Mouse (Mus musculus) hindbrain, embryonic 13.5 days (tissue): Measurements from ENCODE around the gene Fbxl22. TPM values are rescaled to one million over a fixed set of nuclear protein-coding genes. Genes with fewer than 3 reads are reported as not detected.

Experiments
- ATAC-seq: fragments of 200-750 bp; cut with Nextera tagmentation; 2 replicates; pipeline ENCODE4 v1.8.0; 2017; ENCODE audit warnings: moderate TSS enrichment; ENCODE audit not compliant: low FRiP score
- H3K27ac ChIP-seq: fragments of 300-500 bp; sonication (generic); 2 replicates; pipeline ENCODE4 v1.5.1; 2015; ENCODE audit warnings: inconsistent platforms, mild to moderate bottlenecking, moderate library complexity
- H3K27me3 ChIP-seq: fragments of 300-500 bp; sonication (generic); 2 replicates; pipeline ENCODE4 v1.6.1; 2015; ENCODE audit warnings: mild to moderate bottlenecking, inconsistent platforms
- H3K36me3 ChIP-seq: fragments of 300-500 bp; sonication (generic); 2 replicates; pipeline ENCODE4 v1.6.1; 2015; ENCODE audit warnings: mild to moderate bottlenecking, inconsistent platforms
- H3K4me1 ChIP-seq: fragments of 300-500 bp; sonication (generic); replicated peaks from 2 replicates; pipeline ENCODE4 v1.6.1; 2015; ENCODE audit warnings: inconsistent platforms
- H3K4me2 ChIP-seq: fragments of 300-500 bp; sonication (generic); 2 replicates; pipeline ENCODE4 v1.6.1; 2015; ENCODE audit warnings: inconsistent platforms, mild to moderate bottlenecking, moderate library complexity
- H3K4me3 ChIP-seq: fragments of 300-500 bp; sonication (generic); 2 replicates; pipeline ENCODE4 v1.5.1; 2015; ENCODE audit warnings: mild to moderate bottlenecking, inconsistent platforms
- H3K9ac ChIP-seq: fragments of 300-500 bp; sonication (generic); 2 replicates; pipeline ENCODE4 v1.6.1; 2015; ENCODE audit warnings: mild to moderate bottlenecking, inconsistent platforms
- H3K9me3 ChIP-seq: fragments of 300-500 bp; sonication (generic); 2 replicates; pipeline ENCODE4 v1.6.1; 2016; ENCODE audit warnings: inconsistent platforms
- WGBS: fragments of 180-500 bp; shearing (Covaris S2); methylation state at CpG from one replicate; pipeline ENCODE4 v1.1.7; 2015; 5-methylcytosine and 5-hydroxymethylcytosine counted together
- polyA plus RNA-seq: library from polyadenylated mRNA; unstranded; fragments of >200 nt; fragmentation: Nextera tagmentation; extraction: Ambion mirVana; gene quantifications from 2 replicates; pipeline ENCODE4 v1.2.1, GENCODE M21; 2015

Gene Fbxl22
- polyA plus RNA-seq, result 2.0 and 2.2 TPM in 2 replicates

- peaks cover 41% of the 10 kb centered on the region for H3K4me1 ChIP-seq
- H3K27me3 ChIP-seq, result no peaks in the 10 kb centered on the region
- H3K4me2 ChIP-seq, result no peak within 1 kb of the TSS
- H3K9me3 ChIP-seq, result no peaks in the 10 kb centered on the region
- H3K4me3 ChIP-seq, result no peak within 1 kb of the TSS
- peak within 1 kb of the TSS; percentile 98 for H3K27ac ChIP-seq
- ATAC-seq, result no peak
- H3K36me3 ChIP-seq, result peaks cover 52% of the 10 kb centered on the region
- 77% methylated on average over 17 of the region's 17 CpGs for WGBS
- no peak within 1 kb of the TSS for H3K9ac ChIP-seq
Observed at GRCm38 (mm10) chr9:66514256-66514770, at the start of gene Fbxl22. Fbxl22 (minus strand) TSS chr9:66514593.

GRCm38 (mm10) chr9:66562215-66562614 lies 47.8 kb upstream of the Fbxl22 start:
- Histone ChIP-seq H3K27ac (no peak overlapping the region), H3K27me3 (no peaks in the 10 kb centered on the region), H3K9ac (no peak overlapping the region), H3K4me2 (no peak overlapping the region), H3K36me3 (no peaks in the 10 kb centered on the region), H3K4me1 (peaks cover 15% of the 10 kb centered on the region), H3K4me3 (no peak overlapping the region), H3K9me3 (no peaks in the 10 kb centered on the region)
- no peak for ATAC-seq
- 86% methylated on average over 1 of the region's 1 CpGs for WGBS

GRCm38 (mm10) chr9:66561496-66561895 lies 47.1 kb upstream of the Fbxl22 start:
- H3K4me2 ChIP-seq, result no peak overlapping the region
- ATAC-seq, result no peak
- no peaks in the 10 kb centered on the region for H3K36me3 ChIP-seq
- no peaks in the 10 kb centered on the region for H3K9me3 ChIP-seq
- 99% methylated on average over 2 of the region's 2 CpGs for WGBS
- no peaks in the 10 kb centered on the region for H3K27me3 ChIP-seq
- peaks cover 15% of the 10 kb centered on the region for H3K4me1 ChIP-seq
- H3K9ac ChIP-seq, result no peak overlapping the region
- peak overlapping the region; percentile 52; the same call in 1 of the 2 replicates for H3K27ac ChIP-seq
- H3K4me3 ChIP-seq, result no peak overlapping the region

- Histone ChIP-seq H3K4me2 (no peak overlapping the region), H3K27ac (peak overlapping the region; percentile 66; the same call in 1 of the 2 replicates), H3K36me3 (no peaks in the 10 kb centered on the region), H3K9me3 (no peaks in the 10 kb centered on the region), H3K9ac (no peak overlapping the region), H3K27me3 (no peaks in the 10 kb centered on the region), H3K4me1 (peaks cover 15% of the 10 kb centered on the region), H3K4me3 (no peak overlapping the region)
- WGBS, result 58% methylated on average over 1 of the region's 1 CpGs
- no peak for ATAC-seq
Observed at GRCm38 (mm10) chr9:66560728-66561127, 46.3 kb upstream of the Fbxl22 start.

- H3K4me3 ChIP-seq, result no peak overlapping the region
- H3K4me1 ChIP-seq, result peaks cover 15% of the 10 kb centered on the region
- H3K27ac ChIP-seq, result peak overlapping the region; percentile 52; the same call in 1 of the 2 replicates
- 12% methylated on average over 2 of the region's 2 CpGs for WGBS
- no peaks in the 10 kb centered on the region for H3K9me3 ChIP-seq
- no peaks in the 10 kb centered on the region for H3K27me3 ChIP-seq
- ATAC-seq, result no peak
- no peaks in the 10 kb centered on the region for H3K36me3 ChIP-seq
- H3K9ac ChIP-seq, result 0 out of 2 replicates have a peak overlapping the region, but pooled peaks have one; percentile 1
- H3K4me2 ChIP-seq, result no peak overlapping the region
Observed at GRCm38 (mm10) chr9:66560295-66560694, 45.9 kb upstream of the Fbxl22 start.

- H3K4me3 ChIP-seq, result no peak overlapping the region
- 100% methylated on average over 4 of the region's 4 CpGs for WGBS
- no peak for ATAC-seq
- 0 out of 2 replicates have a peak overlapping the region, but pooled peaks have one; percentile 40 for H3K27ac ChIP-seq
- no peaks in the 10 kb centered on the region for H3K9me3 ChIP-seq
- no peaks in the 10 kb centered on the region for H3K27me3 ChIP-seq
- H3K4me1 ChIP-seq, result peaks cover 15% of the 10 kb centered on the region
- no peak overlapping the region for H3K4me2 ChIP-seq
- H3K9ac ChIP-seq, result no peak overlapping the region
- H3K36me3 ChIP-seq, result peaks cover 6% of the 10 kb centered on the region; the same call in 1 of the 2 replicates
Observed at GRCm38 (mm10) chr9:66558971-66559370, 44.6 kb upstream of the Fbxl22 start.

GRCm38 (mm10) chr9:66542785-66543184 lies 28.4 kb upstream of the Fbxl22 start:
- no peak overlapping the region for H3K9ac ChIP-seq
- no peak overlapping the region for H3K4me3 ChIP-seq
- peaks cover 61% of the 10 kb centered on the region for H3K36me3 ChIP-seq
- H3K27me3 ChIP-seq, result no peaks in the 10 kb centered on the region
- no peaks in the 10 kb centered on the region for H3K4me1 ChIP-seq
- no peak overlapping the region for H3K27ac ChIP-seq
- 82% methylated on average over 4 of the region's 4 CpGs for WGBS
- no peak for ATAC-seq
- H3K4me2 ChIP-seq, result no peak overlapping the region
- H3K9me3 ChIP-seq, result no peaks in the 10 kb centered on the region

GRCm38 (mm10) chr9:66521595-66521994 lies 7.2 kb upstream of the Fbxl22 start:
- no peaks in the 10 kb centered on the region for H3K27me3 ChIP-seq
- peaks cover 7% of the 10 kb centered on the region; the same call in 1 of the 2 replicates for H3K4me1 ChIP-seq
- no peak for ATAC-seq
- H3K4me2 ChIP-seq, result no peak overlapping the region
- no peaks in the 10 kb centered on the region for H3K9me3 ChIP-seq
- no peak overlapping the region for H3K9ac ChIP-seq
- no peak overlapping the region for H3K4me3 ChIP-seq
- H3K36me3 ChIP-seq, result peaks cover 73% of the 10 kb centered on the region
- H3K27ac ChIP-seq, result no peak overlapping the region
- 98% methylated on average over 3 of the region's 3 CpGs for WGBS

- H3K27me3 ChIP-seq, result no peaks in the 10 kb centered on the region
- H3K4me1 ChIP-seq, result peaks cover 7% of the 10 kb centered on the region; the same call in 1 of the 2 replicates
- no peaks in the 10 kb centered on the region for H3K9me3 ChIP-seq
- H3K27ac ChIP-seq, result no peak overlapping the region
- no peak for ATAC-seq
- peaks cover 72% of the 10 kb centered on the region for H3K36me3 ChIP-seq
- no peak overlapping the region for H3K4me2 ChIP-seq
- H3K9ac ChIP-seq, result no peak overlapping the region
- 100% methylated on average over 4 of the region's 4 CpGs for WGBS
- no peak overlapping the region for H3K4me3 ChIP-seq
Observed at GRCm38 (mm10) chr9:66520299-66520698, 5.9 kb upstream of the Fbxl22 start.

GRCm38 (mm10) chr9:66518901-66519300 lies 4.5 kb upstream of the Fbxl22 start:
- Histone ChIP-seq H3K27ac (peak overlapping the region; percentile 62; the same call in 1 of the 2 replicates), H3K4me3 (no peak overlapping the region), H3K36me3 (peaks cover 70% of the 10 kb centered on the region), H3K4me1 (peaks cover 10% of the 10 kb centered on the region; the same call in 1 of the 2 replicates), H3K4me2 (no peak overlapping the region), H3K27me3 (no peaks in the 10 kb centered on the region), H3K9me3 (no peaks in the 10 kb centered on the region), H3K9ac (no peak overlapping the region)
- WGBS, result 37% methylated on average over 5 of the region's 5 CpGs
- ATAC-seq, result no peak

- H3K4me2 ChIP-seq, result no peak overlapping the region
- no peak overlapping the region for H3K4me3 ChIP-seq
- no peak for ATAC-seq
- no peaks in the 10 kb centered on the region for H3K9me3 ChIP-seq
- no peak overlapping the region for H3K9ac ChIP-seq
- H3K36me3 ChIP-seq, result peaks cover 68% of the 10 kb centered on the region
- WGBS, result 65% methylated on average over 5 of the region's 5 CpGs
- no peaks in the 10 kb centered on the region for H3K27me3 ChIP-seq
- no peak overlapping the region; the same call in 1 of the 2 replicates for H3K27ac ChIP-seq
- H3K4me1 ChIP-seq, result peaks cover 16% of the 10 kb centered on the region; the same call in 1 of the 2 replicates
Observed at GRCm38 (mm10) chr9:66518251-66518650, 3.9 kb upstream of the Fbxl22 start.

- H3K27me3 ChIP-seq, result no peaks in the 10 kb centered on the region
- H3K4me3 ChIP-seq, result no peak overlapping the region
- ATAC-seq, result no peak
- WGBS, result 88% methylated on average over 10 of the region's 10 CpGs
- no peak overlapping the region for H3K27ac ChIP-seq
- H3K4me1 ChIP-seq, result peaks cover 20% of the 10 kb centered on the region
- H3K9me3 ChIP-seq, result no peaks in the 10 kb centered on the region
- H3K36me3 ChIP-seq, result peaks cover 67% of the 10 kb centered on the region
- no peak overlapping the region for H3K9ac ChIP-seq
- H3K4me2 ChIP-seq, result no peak overlapping the region
Observed at GRCm38 (mm10) chr9:66517746-66518145, 3.4 kb upstream of the Fbxl22 start.

GRCm38 (mm10) chr9:66516296-66516940 lies 2.0 kb upstream of the Fbxl22 start:
- Histone ChIP-seq H3K4me2 (no peak overlapping the region), H3K9me3 (no peaks in the 10 kb centered on the region), H3K4me3 (no peak overlapping the region), H3K27ac (no peak overlapping the region), H3K9ac (no peak overlapping the region), H3K36me3 (peaks cover 56% of the 10 kb centered on the region), H3K4me1 (peaks cover 24% of the 10 kb centered on the region), H3K27me3 (no peaks in the 10 kb centered on the region)
- no peak for ATAC-seq
- 91% methylated on average over 6 of the region's 6 CpGs for WGBS
